Mouse (Mus musculus) fibroblast of lung, adult 2 months (primary cell): ENCODE measurements around the gene Elobl.

Experiments used
- DNase-seq: peaks from one replicate; pipeline ENCODE4 v3.0.0-alpha.2; 2011; ENCODE audit warnings: low read depth

Gene Elobl

DNA sequence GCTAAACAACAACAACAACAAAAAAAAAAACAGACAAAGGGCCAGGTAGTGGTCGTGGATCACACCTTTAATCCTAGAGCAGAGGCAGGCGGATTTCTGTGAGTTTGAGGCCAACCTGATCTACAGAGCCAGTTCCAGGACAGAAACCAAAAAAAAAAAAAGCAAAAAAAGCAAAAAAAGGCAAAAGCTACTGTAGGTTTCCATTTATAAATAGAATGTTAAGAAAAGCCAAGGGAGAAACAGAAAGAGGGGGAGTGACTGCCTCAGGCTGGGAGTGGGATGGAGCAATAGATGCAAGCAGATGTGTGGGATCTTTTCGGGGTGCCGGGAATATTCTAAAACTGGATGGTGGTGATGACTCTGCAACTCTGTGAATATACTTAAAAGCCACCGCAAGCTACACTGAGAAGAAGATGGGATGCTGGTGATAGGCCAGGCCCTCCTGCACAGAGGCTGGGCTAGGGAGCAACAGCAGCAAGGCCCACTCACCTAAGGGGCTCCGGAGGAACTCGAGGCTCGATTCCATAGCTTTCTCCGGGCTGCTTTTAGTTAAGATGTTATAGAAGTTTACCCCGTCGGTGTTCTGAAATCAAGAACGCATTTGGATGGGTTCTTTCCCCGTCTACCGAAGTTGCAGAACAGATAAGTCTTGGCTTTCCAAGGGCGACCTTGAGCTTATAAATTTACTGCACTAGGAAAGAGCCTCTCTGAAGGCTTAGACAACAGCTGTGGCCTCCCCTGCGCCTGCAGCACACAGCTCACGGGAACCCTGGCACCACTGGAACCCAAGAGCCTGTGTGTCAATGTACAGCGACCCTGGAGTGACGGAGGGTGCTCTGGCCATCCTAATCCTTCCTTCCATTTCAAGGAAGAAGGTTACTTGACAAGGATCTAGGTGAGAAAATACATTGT, 32.4 kb downstream of the Elobl start:
- DNase-seq, result no peak

DNA sequence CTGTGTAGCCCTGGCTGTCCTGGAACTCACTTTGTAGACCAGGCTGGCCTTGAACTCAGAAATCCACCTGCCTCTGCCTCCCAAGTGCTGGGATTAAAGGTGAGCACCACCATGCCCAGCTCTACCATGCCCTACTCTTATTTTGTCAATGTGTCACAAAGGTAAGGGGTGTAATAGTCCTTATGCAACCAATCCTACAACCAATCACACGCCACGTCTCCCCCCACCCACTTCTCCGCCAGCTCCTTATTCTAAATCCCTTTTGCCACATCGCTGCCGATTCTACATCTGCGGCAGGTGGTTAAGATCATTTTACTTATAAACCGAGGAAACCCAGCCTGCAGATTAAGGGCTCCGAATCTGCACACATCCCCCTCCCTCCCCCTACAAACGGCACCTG, 33.7 kb downstream of the Elobl start:
- no peak for DNase-seq

DNA sequence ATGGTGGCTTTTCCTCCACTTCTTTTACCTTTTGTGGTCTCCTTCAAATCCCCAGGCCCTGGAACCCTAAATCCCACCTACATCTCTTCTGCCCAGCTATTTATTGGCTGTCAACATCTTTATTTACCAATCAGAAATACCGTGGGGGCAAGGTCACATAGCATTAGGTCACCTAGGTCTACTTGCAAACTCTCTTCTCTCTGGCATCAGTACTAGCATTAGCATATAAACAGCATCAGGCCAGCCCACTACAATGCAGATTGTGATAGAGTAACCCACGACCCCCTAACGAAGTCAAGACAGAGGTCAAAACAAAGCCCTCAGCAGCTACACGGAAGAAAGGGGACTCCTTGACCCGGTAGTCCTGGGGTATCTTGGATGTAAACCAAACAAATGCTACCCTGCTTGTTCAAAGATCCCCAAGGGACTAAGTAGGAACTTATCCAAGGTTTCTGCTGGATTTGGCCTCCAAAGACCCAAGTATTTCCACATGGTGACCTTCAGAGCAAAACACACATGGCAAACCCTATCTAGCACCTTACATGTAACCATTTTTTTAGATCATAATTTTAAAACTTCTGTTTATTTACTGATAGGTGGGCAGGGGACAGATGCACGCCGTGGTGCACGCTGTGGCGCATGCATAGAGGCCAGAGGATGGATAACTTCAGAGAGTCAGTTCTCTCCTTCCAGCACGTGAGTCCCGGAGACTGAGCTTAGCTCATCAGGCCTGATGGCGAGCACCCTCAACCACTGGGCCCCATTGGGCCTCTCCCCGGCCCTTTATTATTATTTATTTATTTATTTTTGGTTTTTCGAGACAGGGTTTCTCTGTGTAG, 34.8 kb downstream of the Elobl start:
- DNase-seq, result no peak

DNA sequence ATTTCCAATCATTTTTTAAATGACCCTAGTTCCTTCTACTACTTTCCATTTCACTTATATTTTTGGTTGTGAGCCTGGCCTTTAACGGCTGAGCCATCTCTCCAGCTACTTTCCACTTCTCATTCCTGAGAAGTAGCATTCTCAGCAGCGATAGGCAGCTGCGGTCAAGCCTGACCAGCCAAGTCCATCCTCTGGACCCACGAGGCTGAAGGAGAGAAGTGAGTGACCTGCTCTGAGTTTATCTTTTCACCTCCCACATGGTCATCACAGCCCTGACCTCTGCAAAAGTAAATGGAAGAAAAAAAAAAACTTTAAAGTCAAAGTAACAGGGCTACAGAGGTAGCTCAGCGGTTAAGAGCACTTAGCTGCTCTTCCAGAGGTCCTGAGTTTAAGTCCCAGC, 40.2 kb downstream of the Elobl start:
- no peak for DNase-seq
